Mouse (Mus musculus) neural tube, embryonic 11.5 days (tissue): ENCODE data around the gene Lyrm7. TPM values are rescaled to one million over a fixed set of nuclear protein-coding genes. Genes with fewer than 3 reads are reported as not detected.
A peak's percentile ranks its signal among the peaks of the same experiment; 100 is the strongest.

Source experiments
- ATAC-seq: fragments of 200-750 bp; cut with Nextera tagmentation; 2 replicates; pipeline ENCODE4 v1.8.0; 2017; ENCODE audit warnings: moderate number of reproducible peaks, mild to moderate bottlenecking, moderate TSS enrichment, moderate library complexity; ENCODE audit not compliant: insufficient read depth, low FRiP score, low TSS enrichment
- DNase-seq: peaks from one replicate; pipeline ENCODE4 v3.0.0-alpha.2; 2015; ENCODE audit warnings: low spot score
- H3K27ac ChIP-seq: fragments of 300-500 bp; sonication (generic); 2 replicates; pipeline ENCODE4 v1.5.1; 2014; ENCODE audit warnings: low read depth, mild to moderate bottlenecking, low read length
- H3K27me3 ChIP-seq: fragments of 300-500 bp; sonication (generic); 2 replicates; pipeline ENCODE4 v1.6.1; 2014; ENCODE audit warnings: mild to moderate bottlenecking, low read length, mixed read lengths; ENCODE audit not compliant: control insufficient read depth, insufficient read depth
- H3K36me3 ChIP-seq: fragments of 300-500 bp; sonication (generic); 2 replicates; pipeline ENCODE4 v1.6.1; 2014; ENCODE audit warnings: mild to moderate bottlenecking, low read length, moderate library complexity, mixed read lengths; ENCODE audit not compliant: control insufficient read depth, insufficient read depth
- H3K4me1 ChIP-seq: fragments of 300-500 bp; sonication (generic); 2 replicates; pipeline ENCODE4 v1.6.1; 2014; ENCODE audit warnings: low read length, mixed read lengths; ENCODE audit not compliant: control insufficient read depth, insufficient read depth
- H3K4me2 ChIP-seq: fragments of 300-500 bp; sonication (generic); 2 replicates; pipeline ENCODE4 v1.6.1; 2014; ENCODE audit warnings: low read depth, mild to moderate bottlenecking, moderate library complexity
- H3K4me3 ChIP-seq: fragments of 300-500 bp; sonication (generic); 2 replicates; pipeline ENCODE4 v1.5.1; 2014; ENCODE audit warnings: low read depth, low read length
- H3K9ac ChIP-seq: fragments of 300-500 bp; sonication (generic); 2 replicates; pipeline ENCODE4 v1.6.1; 2014; ENCODE audit warnings: mild to moderate bottlenecking, low read length
- H3K9me3 ChIP-seq: fragments of 300-500 bp; sonication (generic); 2 replicates; pipeline ENCODE4 v1.6.1; 2016; ENCODE audit warnings: low read length; ENCODE audit not compliant: control insufficient read depth
- WGBS: fragments of 180-500 bp; shearing (Covaris S2); extraction: QIAGEN DNeasy Blood & Tissue Kit; methylation state at CpG from one replicate; pipeline ENCODE4 v1.1.7; 2014; 5-methylcytosine and 5-hydroxymethylcytosine counted together
- polyA plus RNA-seq: library from polyadenylated mRNA; unstranded; fragments of >200 nt; fragmentation: Nextera tagmentation; extraction: Ambion mirVana; gene quantifications from 2 replicates; pipeline ENCODE4 v1.2.1, GENCODE M21; 2014

The Lyrm7 gene
- polyA plus RNA-seq, 1 experiment from 2014 or later: 8.6 TPM

DNA sequence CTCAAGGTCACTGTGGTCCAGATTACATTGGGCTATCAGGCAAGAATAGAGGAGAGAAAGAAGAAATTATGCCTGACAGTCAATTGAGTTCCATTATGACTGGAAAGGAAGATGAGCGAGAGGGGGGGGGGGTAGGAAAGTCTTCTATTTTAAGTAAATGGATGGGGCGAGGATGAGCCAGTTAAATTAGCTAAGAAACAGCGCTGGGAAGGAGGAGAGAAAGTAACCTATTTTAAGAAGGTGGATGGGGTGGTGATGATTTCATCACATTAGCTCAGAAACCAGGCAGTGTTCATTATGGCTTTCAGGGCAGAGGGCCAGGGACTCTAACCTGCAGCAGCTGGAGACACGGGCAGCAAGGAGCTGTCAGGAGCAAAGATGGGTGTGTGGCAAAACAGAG is 37.2 kb downstream of the Lyrm7 start:
- Histone ChIP-seq H3K4me2 (no peak overlapping the region), H3K9me3 (no peaks in the 10 kb centered on the region), H3K4me3 (no peak overlapping the region), H3K9ac (no peak overlapping the region), H3K27me3 (no peaks in the 10 kb centered on the region), H3K4me1 (peaks cover 6% of the 10 kb centered on the region; the same call in 1 of the 2 replicates), H3K36me3 (no peaks in the 10 kb centered on the region), H3K27ac (no peak overlapping the region)
- DNase-seq (no peak), ATAC-seq (no peak)
- WGBS: 82% methylated on average over 4 of the region's 4 CpGs

GRCm38 (mm10) chr11:54819489-54819888 is 41.2 kb downstream of the Lyrm7 start:
- WGBS: 67% methylated on average over 7 of the region's 7 CpGs

GRCm38 (mm10) chr11:54817449-54817848 is 43.3 kb downstream of the Lyrm7 start:
- Histone ChIP-seq H3K27me3 (no peaks in the 10 kb centered on the region), H3K9ac (no peak overlapping the region), H3K36me3 (no peaks in the 10 kb centered on the region), H3K4me1 (peaks cover 11% of the 10 kb centered on the region; the same call in 1 of the 2 replicates), H3K9me3 (no peaks in the 10 kb centered on the region), H3K4me3 (no peak overlapping the region), H3K4me2 (no peak overlapping the region), H3K27ac (no peak overlapping the region)
- WGBS: 81% methylated on average over 4 of the region's 4 CpGs
- DNase-seq (no peak), ATAC-seq (no peak)

More at GRCm38 (mm10) chr11:54819489-54819888, 41.2 kb downstream of the Lyrm7 start:
- Histone ChIP-seq H3K4me1 (peaks cover 6% of the 10 kb centered on the region; the same call in 1 of the 2 replicates), H3K4me3 (no peak overlapping the region), H3K27ac (no peak overlapping the region), H3K9ac (no peak overlapping the region), H3K36me3 (no peaks in the 10 kb centered on the region), H3K27me3 (no peaks in the 10 kb centered on the region), H3K9me3 (no peaks in the 10 kb centered on the region), H3K4me2 (no peak overlapping the region)
- ATAC-seq (no peak), DNase-seq (no peak)

DNA sequence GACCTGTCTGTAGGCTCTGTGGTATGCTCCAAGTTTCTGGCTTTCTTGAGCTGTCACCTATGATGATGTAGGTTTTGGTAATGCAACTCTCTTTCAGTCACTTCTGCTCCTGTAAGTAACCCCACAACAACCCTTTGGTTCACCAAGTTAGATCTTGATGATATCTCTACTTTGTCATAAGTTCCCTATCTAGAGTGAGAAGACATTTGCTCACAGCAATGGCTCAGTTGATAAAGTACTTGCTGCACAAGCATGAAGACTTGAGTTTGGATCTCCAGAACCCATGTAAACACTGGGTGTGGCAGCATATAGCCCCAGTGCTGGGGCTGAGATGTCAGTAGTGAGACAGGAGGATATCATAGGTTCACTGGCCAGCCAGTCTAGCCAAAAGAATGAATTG is 45.1 kb downstream of the Lyrm7 start:
- Histone ChIP-seq H3K9me3 (no peaks in the 10 kb centered on the region), H3K4me2 (no peak overlapping the region), H3K27ac (no peak overlapping the region), H3K36me3 (no peaks in the 10 kb centered on the region), H3K9ac (no peak overlapping the region), H3K27me3 (no peaks in the 10 kb centered on the region), H3K4me3 (no peak overlapping the region), H3K4me1 (peaks cover 15% of the 10 kb centered on the region; the same call in 1 of the 2 replicates)
- ATAC-seq (no peak), DNase-seq (no peak)

DNA sequence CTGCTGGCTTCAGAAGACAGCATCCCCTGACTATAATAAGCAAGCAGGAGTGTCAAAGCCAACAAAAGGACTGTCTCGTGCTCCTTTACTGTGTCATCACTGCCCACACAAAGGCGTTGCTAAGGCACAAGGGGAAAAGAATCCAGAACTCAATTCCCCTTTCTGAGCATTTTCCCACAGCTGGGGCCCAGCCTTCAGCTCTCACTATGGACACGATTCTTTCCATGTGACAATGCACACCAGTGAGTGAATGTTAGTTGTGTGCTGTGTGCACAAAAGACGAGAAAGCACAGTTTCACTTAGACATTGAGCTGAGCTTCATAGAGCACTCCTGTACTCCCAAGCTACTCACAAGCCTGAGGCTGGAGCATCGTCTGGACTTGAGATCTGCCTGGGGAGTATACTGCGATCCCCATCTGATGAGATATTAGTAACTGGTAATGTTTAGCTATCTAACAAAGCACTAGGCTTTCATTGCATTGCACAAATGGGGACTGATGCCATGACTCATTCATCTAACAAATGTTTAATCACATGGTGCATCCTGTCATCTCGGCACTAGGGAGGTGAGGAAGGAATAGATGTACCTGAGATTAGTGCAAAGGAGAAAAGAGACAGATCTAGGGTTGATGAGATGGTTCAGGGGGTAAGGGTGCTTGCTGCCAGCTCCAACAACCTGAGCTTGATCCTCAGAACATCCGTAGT is 47.8 kb downstream of the Lyrm7 start:
- 35% methylated on average over 8 of the region's 8 CpGs for WGBS

DNA sequence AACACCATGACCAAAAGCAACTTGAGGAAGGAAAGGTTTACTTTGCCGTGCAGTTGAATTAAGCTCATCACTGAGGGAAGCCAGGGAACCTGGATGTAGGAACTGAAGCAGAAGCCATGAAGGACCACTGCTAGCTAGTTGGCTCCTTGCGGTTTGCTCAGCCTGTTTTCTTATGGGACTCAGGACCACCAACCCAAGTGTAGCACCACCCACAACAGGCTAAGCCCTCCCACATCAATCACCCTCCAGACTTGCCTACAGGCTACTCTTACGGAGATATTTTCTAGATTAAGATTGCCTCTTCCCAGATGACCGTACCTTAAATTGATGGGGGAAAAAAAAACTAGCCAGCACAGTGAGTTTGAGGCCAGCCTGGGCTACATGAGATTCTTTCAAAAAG is 48.4 kb downstream of the Lyrm7 start:
- H3K9ac ChIP-seq: no peak overlapping the region
- no peaks in the 10 kb centered on the region for H3K27me3 ChIP-seq
- H3K9me3 ChIP-seq: no peaks in the 10 kb centered on the region
- peaks cover 9% of the 10 kb centered on the region; the same call in 1 of the 2 replicates for H3K4me1 ChIP-seq
- H3K27ac ChIP-seq: peak overlapping the region; percentile 58
- H3K4me2 ChIP-seq: no peak overlapping the region
- 35% methylated on average over 4 of the region's 4 CpGs for WGBS
- DNase-seq (peak; percentile 39), ATAC-seq (peak; percentile 78)
- H3K4me3 ChIP-seq: no peak overlapping the region
- no peaks in the 10 kb centered on the region for H3K36me3 ChIP-seq

More for the DNA sequence above, 47.8 kb downstream of the Lyrm7 start:
- H3K9ac ChIP-seq: no peak overlapping the region
- H3K27me3 ChIP-seq: no peaks in the 10 kb centered on the region
- no peak overlapping the region for H3K4me3 ChIP-seq
- DNase-seq (peak; percentile 84), ATAC-seq (peak; percentile 92)
- H3K36me3 ChIP-seq: no peaks in the 10 kb centered on the region
- H3K4me2 ChIP-seq: no peak overlapping the region
- H3K9me3 ChIP-seq: no peaks in the 10 kb centered on the region
- peak overlapping the region; percentile 58 for H3K27ac ChIP-seq
- peaks cover 9% of the 10 kb centered on the region; the same call in 1 of the 2 replicates for H3K4me1 ChIP-seq

DNA sequence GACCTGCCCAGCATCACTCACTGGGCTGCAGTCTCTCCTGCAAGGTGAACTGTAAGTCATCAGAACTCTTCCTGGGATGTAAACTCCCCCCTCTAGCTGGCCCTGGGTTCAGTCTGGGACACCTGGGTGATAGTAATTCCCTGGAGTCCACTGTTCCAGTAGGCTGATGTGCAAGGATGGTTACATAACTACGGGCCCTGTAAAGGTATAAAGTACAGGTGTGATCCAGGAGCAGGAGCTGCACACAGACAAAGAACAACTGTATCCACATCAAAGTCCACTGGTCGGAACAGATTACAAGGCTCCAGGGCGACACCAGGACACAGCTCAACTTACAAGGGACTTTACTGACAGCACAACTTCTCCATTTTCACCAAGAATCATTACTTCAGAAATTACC is 49.7 kb downstream of the Lyrm7 start:
- Histone ChIP-seq H3K4me2 (no peak overlapping the region), H3K4me1 (peaks cover 9% of the 10 kb centered on the region; the same call in 1 of the 2 replicates), H3K4me3 (no peak overlapping the region), H3K9me3 (no peaks in the 10 kb centered on the region), H3K27me3 (no peaks in the 10 kb centered on the region), H3K9ac (no peak overlapping the region), H3K27ac (no peak overlapping the region), H3K36me3 (no peaks in the 10 kb centered on the region)
- WGBS: 81% methylated on average over 3 of the region's 3 CpGs
- DNase-seq (no peak), ATAC-seq (no peak)

GRCm38 (mm10) chr11:54809582-54809981 is 51.1 kb downstream of the Lyrm7 start:
- ATAC-seq (no peak), DNase-seq (no peak)
- no peak overlapping the region for H3K4me2 ChIP-seq
- H3K27me3 ChIP-seq: no peaks in the 10 kb centered on the region
- no peaks in the 10 kb centered on the region for H3K9me3 ChIP-seq
- H3K27ac ChIP-seq: no peak overlapping the region
- H3K9ac ChIP-seq: no peak overlapping the region
- 80% methylated on average over 5 of the region's 5 CpGs for WGBS
- H3K4me3 ChIP-seq: no peak overlapping the region
- no peaks in the 10 kb centered on the region for H3K36me3 ChIP-seq
- H3K4me1 ChIP-seq: peaks cover 9% of the 10 kb centered on the region; the same call in 1 of the 2 replicates

- H3K9ac ChIP-seq: no peak overlapping the region
- no peak overlapping the region for H3K4me2 ChIP-seq
- H3K9me3 ChIP-seq: no peaks in the 10 kb centered on the region
- H3K27ac ChIP-seq: no peak overlapping the region
- peaks cover 9% of the 10 kb centered on the region; the same call in 1 of the 2 replicates for H3K4me1 ChIP-seq
- no peak for DNase-seq
- no peaks in the 10 kb centered on the region for H3K27me3 ChIP-seq
- no peaks in the 10 kb centered on the region for H3K36me3 ChIP-seq
- 88% methylated on average over 4 of the region's 4 CpGs for WGBS
- ATAC-seq: no peak
- no peak overlapping the region for H3K4me3 ChIP-seq
These were observed 52.5 kb downstream of the Lyrm7 start for GRCm38 (mm10) chr11:54808177-54808576.
